In genomic region chr5:34660591-34661130, GRCm38 (mm10) we compare ENCODE assay signal across 8 mouse cellular contexts. TPM values are rescaled to one million over a fixed set of nuclear protein-coding genes. Genes with fewer than 3 reads are reported as not detected.
DNase-seq lines count a peak whose midpoint lies in the region; ATAC-seq and TF ChIP-seq lines count a peak whose summit lies in the region.

No protein-coding gene starts in this region.

- no peak; the same call in none of the 2 replicates for ATAC-seq in kidney, embryonic 15.5 days (replicated peaks; ENCODE audit: low FRiP score)
- ATAC-seq in hindbrain, embryonic 13.5 days (ENCODE audit: low FRiP score) = peak; percentile 18; the same call in 1 of the 2 replicates
- no peak for ATAC-seq in midbrain, embryonic 14.5 days (ENCODE audit: low FRiP score, low TSS enrichment)
- ATAC-seq in megakaryocyte-erythroid progenitor cell, adult 5-6 weeks (replicated peaks; ENCODE audit: low FRiP score, low TSS enrichment, poor library complexity, severe bottlenecking) = no peak

- intact Hi-C loops in gastrocnemius, postnatal 36 days (cut with DNase I) = no loop called here

- H3K4me2 ChIP-seq in kidney, embryonic 15.5 days = peak overlapping the region; percentile 84
- peak overlapping the region; percentile 74 for H3K4me2 ChIP-seq in hindbrain, embryonic 13.5 days
- H3K4me2 ChIP-seq in midbrain, embryonic 14.5 days (ENCODE audit: low read length) = peak overlapping the region; percentile 57

- H3K36me3 ChIP-seq in kidney, embryonic 15.5 days = peaks cover 20% of the 10 kb centered on the region
- peaks cover 10% of the 10 kb centered on the region for H3K36me3 ChIP-seq in hindbrain, embryonic 13.5 days
- peaks cover 18% of the 10 kb centered on the region for H3K36me3 ChIP-seq in midbrain, embryonic 14.5 days (ENCODE audit: control insufficient read depth, insufficient read depth, low read length)

- no peak for TF ChIP-seq CTCF in bone marrow, adult 2 months (IDR thresholded peaks at IDR 0.05; ENCODE audit: control insufficient read depth, insufficient read depth, low read length)

- peaks cover 7% of the 10 kb centered on the region for H3K4me1 ChIP-seq in kidney, embryonic 15.5 days
- no peaks in the 10 kb centered on the region; the same call in 1 of the 2 replicates for H3K4me1 ChIP-seq in bone marrow, adult 2 months (ENCODE audit: control insufficient read depth, insufficient read depth, low read length)
- peaks cover 14% of the 10 kb centered on the region for H3K4me1 ChIP-seq in hindbrain, embryonic 13.5 days (replicated peaks)
- peaks cover 7% of the 10 kb centered on the region for H3K4me1 ChIP-seq in midbrain, embryonic 14.5 days (ENCODE audit: control insufficient read depth, insufficient read depth, low read length)

- under 1% methylated on average over 57 of the region's 57 CpGs for WGBS in kidney, embryonic 15.5 days
- WGBS in bone marrow, adult 2 months = under 1% methylated on average over 57 of the region's 57 CpGs
- WGBS in hindbrain, embryonic 13.5 days = under 1% methylated on average over 57 of the region's 57 CpGs
- WGBS in midbrain, embryonic 14.5 days = under 1% methylated on average over 57 of the region's 57 CpGs

- H3K27ac ChIP-seq in kidney, embryonic 15.5 days = peak overlapping the region; percentile 90
- peak overlapping the region; percentile 97 for H3K27ac ChIP-seq in bone marrow, adult 2 months (ENCODE audit: control insufficient read depth, insufficient read depth, low read depth, low read length, poor library complexity)
- peak overlapping the region; percentile 82 for H3K27ac ChIP-seq in hindbrain, embryonic 13.5 days
- peak overlapping the region; percentile 83 for H3K27ac ChIP-seq in midbrain, embryonic 14.5 days (replicated peaks; ENCODE audit: low read depth, low read length)

- no peaks in the 10 kb centered on the region for H3K27me3 ChIP-seq in kidney, embryonic 15.5 days
- no peaks in the 10 kb centered on the region for H3K27me3 ChIP-seq in hindbrain, embryonic 13.5 days
- H3K27me3 ChIP-seq in midbrain, embryonic 14.5 days (ENCODE audit: control insufficient read depth, insufficient read depth, low read length) = no peaks in the 10 kb centered on the region

- no peak for TF ChIP-seq POLR2A in bone marrow, adult 2 months (IDR thresholded peaks at IDR 0.05; ENCODE audit: borderline replicate concordance, control insufficient read depth, low read depth, low read length)

- H3K9ac ChIP-seq in kidney, embryonic 15.5 days = peak overlapping the region; percentile 64
- peak overlapping the region; percentile 68 for H3K9ac ChIP-seq in hindbrain, embryonic 13.5 days
- peak overlapping the region; percentile 59 for H3K9ac ChIP-seq in midbrain, embryonic 14.5 days (replicated peaks; ENCODE audit: low read length)

- no peak for DNase-seq in kidney, adult 18-20 months
- no peak for DNase-seq in midbrain, embryonic 14.5 days
- no peak for DNase-seq in gastrocnemius, postnatal 36 days
- no peak for DNase-seq in left cerebral cortex, adult 11 months (ENCODE audit: low spot score)

- H3K9me3 ChIP-seq in kidney, embryonic 15.5 days (replicated peaks) = no peaks in the 10 kb centered on the region
- no peaks in the 10 kb centered on the region for H3K9me3 ChIP-seq in hindbrain, embryonic 13.5 days
- no peaks in the 10 kb centered on the region for H3K9me3 ChIP-seq in midbrain, embryonic 14.5 days (ENCODE audit: control insufficient read depth, low read length)

- H3K4me3 ChIP-seq in kidney, embryonic 15.5 days (replicated peaks) = peak overlapping the region; percentile 81
- peak overlapping the region; percentile 91 for H3K4me3 ChIP-seq in bone marrow, adult 2 months (replicated peaks; ENCODE audit: control insufficient read depth, low read depth, low read length)
- peak overlapping the region; percentile 74 for H3K4me3 ChIP-seq in hindbrain, embryonic 13.5 days
- peak overlapping the region; percentile 60 for H3K4me3 ChIP-seq in midbrain, embryonic 14.5 days (replicated peaks; ENCODE audit: low read depth, low read length)

RNA-seq across cellular contexts. Expression of gene Grk4, which starts 0.5 kb away (rescaled TPM):
- 1.9 and 2.8 TPM in 2 replicates for polyA plus RNA-seq in kidney, embryonic 15.5 days (2015; fragmentation: Nextera tagmentation; extraction: Ambion mirVana)
- 1.2 and 3.5 TPM in 2 replicates for polyA plus RNA-seq in bone marrow, adult 2 months (2011; ENCODE audit: insufficient read depth, insufficient read length, low replicate concordance, missing spikeins)
- 1.6 and 3.3 TPM in 2 replicates for polyA plus RNA-seq in hindbrain, embryonic 13.5 days (2015; fragmentation: Nextera tagmentation; extraction: Ambion mirVana)
- polyA plus RNA-seq in midbrain, embryonic 14.5 days (2014; fragmentation: Nextera tagmentation; extraction: Ambion mirVana) = 1.5 and 1.6 TPM in 2 replicates
- total RNA-seq in gastrocnemius, postnatal 36 days (2021) = 1 to 10 TPM; 1.4 to 1.6 TPM
- total RNA-seq in megakaryocyte-erythroid progenitor cell, adult 5-6 weeks (2014; fragmentation: Nextera tagmentation) = 0.74 and 5.0 TPM in 2 replicates
- total RNA-seq in megakaryocyte-erythroid progenitor cell, adult 5-6 weeks (2017) = 0.65 and 0.99 TPM in 2 replicates

RNA-seq across cellular contexts. Expression of gene Nop14, which starts 0.7 kb away (rescaled TPM):
- 25.3 and 25.8 TPM in 2 replicates for polyA plus RNA-seq in kidney, embryonic 15.5 days (2015; fragmentation: Nextera tagmentation; extraction: Ambion mirVana)
- polyA plus RNA-seq in bone marrow, adult 2 months (2011; ENCODE audit: insufficient read depth, insufficient read length, low replicate concordance, missing spikeins) = 14.2 and 21.3 TPM in 2 replicates
- 21.5 and 22.6 TPM in 2 replicates for polyA plus RNA-seq in hindbrain, embryonic 13.5 days (2015; fragmentation: Nextera tagmentation; extraction: Ambion mirVana)
- 18.9 and 20.7 TPM in 2 replicates for polyA plus RNA-seq in midbrain, embryonic 14.5 days (2014; fragmentation: Nextera tagmentation; extraction: Ambion mirVana)
- 10 to 100 TPM; 10.8 to 17.1 TPM for total RNA-seq in gastrocnemius, postnatal 36 days (2021)
- 61.6 and 62.0 TPM in 2 replicates for total RNA-seq in megakaryocyte-erythroid progenitor cell, adult 5-6 weeks (2014; fragmentation: Nextera tagmentation)
- 79.6 and 94.2 TPM in 2 replicates for total RNA-seq in megakaryocyte-erythroid progenitor cell, adult 5-6 weeks (2017)

RNA-seq across cellular contexts. Expression of gene Mfsd10, which starts 23.6 kb away (rescaled TPM):
- 118 and 132 TPM in 2 replicates for polyA plus RNA-seq in kidney, embryonic 15.5 days (2015; fragmentation: Nextera tagmentation; extraction: Ambion mirVana)
- 31.2 and 77.7 TPM in 2 replicates for polyA plus RNA-seq in bone marrow, adult 2 months (2011; ENCODE audit: insufficient read depth, insufficient read length, low replicate concordance, missing spikeins)
- polyA plus RNA-seq in hindbrain, embryonic 13.5 days (2015; fragmentation: Nextera tagmentation; extraction: Ambion mirVana) = 77.2 and 82.5 TPM in 2 replicates
- 93.6 and 96.4 TPM in 2 replicates for polyA plus RNA-seq in midbrain, embryonic 14.5 days (2014; fragmentation: Nextera tagmentation; extraction: Ambion mirVana)
- 1 to 10 TPM; 3.2 to 4.2 TPM for total RNA-seq in gastrocnemius, postnatal 36 days (2021)
- total RNA-seq in megakaryocyte-erythroid progenitor cell, adult 5-6 weeks (2014; fragmentation: Nextera tagmentation) = 92.8 and 130 TPM in 2 replicates
- total RNA-seq in megakaryocyte-erythroid progenitor cell, adult 5-6 weeks (2017) = 43.7 and 60.1 TPM in 2 replicates
